ENCODE assay signal across 11 mouse cellular contexts in the genomic region with DNA sequence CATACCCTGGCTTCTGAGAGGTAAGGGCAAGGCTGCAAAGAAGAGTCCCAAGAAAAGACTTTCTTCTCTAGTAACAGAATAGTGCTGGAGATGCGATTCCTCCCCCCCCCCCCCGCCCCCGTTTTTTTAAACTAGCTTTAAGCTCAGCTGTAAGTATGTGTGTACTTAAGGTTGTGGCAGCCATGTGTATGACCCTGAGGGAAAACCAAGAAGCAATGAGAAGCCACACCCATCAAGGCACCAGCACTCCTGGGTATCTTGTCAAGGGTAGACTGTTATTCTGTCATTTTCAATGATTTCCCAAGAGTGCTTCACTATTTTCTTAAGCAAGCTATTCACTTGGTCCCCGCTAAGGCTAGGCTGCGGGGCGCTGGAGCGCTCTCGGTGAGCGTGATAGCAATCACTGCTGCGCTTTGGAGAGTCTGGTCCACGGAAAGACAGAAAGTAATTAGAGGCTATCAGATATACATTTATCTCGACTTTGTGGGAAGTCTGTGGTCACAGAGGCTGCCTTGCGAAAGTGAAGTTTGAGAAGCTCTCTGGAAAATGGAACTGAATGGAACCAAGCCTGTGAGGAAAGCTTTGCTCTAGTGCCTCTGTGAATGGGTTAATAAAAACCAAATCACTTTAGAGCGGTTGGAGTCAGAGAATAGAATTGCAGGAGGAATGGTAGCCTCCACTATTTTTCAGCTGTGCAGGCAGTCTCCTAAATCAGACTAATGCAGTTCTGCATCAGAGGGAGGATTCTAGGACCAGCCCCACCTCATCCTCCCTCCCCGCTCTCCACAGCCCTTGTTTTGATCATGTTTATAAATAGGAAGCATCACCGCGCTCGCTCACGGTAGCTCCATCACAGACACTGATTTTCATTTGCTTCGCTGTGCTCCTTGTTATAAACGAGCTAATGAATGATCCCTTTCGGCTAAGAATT.
A peak's percentile ranks its signal among the peaks of the same experiment; 100 is the strongest.
DNase-seq lines count a peak whose midpoint lies in the region; ATAC-seq and TF ChIP-seq lines count a peak whose summit lies in the region.
"Had no signal": no experiment of that assay in that cellular context is flagged by ENCODE, and none has a peak within 500 bp of the region (broad histone marks: within the 10 kb centered on the region; RNA-seq: fewer than 3 reads in every experiment).

No protein-coding gene starts in this region.

- no peak for TF ChIP-seq CTCF in MEL (IDR thresholded peaks at IDR 0.05 in 2 of 3, conservative IDR thresholded peaks at IDR 0.05 in 1 of 3; ENCODE audit: control insufficient read depth in 1 of 3, insufficient read depth in 1 of 3, low read depth in 2 of 3, low read length in 3 of 3, poor library complexity in 1 of 3, severe bottlenecking in 1 of 3)

- H3K4me1 ChIP-seq in heart, embryonic 13.5 days = peaks cover 5% of the 10 kb centered on the region; the same call in 1 of the 2 replicates
- peaks cover 3 to 7% of the 10 kb centered on the region in 2 experiments; a peak in 3 of 4 replicates for H3K4me1 ChIP-seq in MEL (ENCODE audit: control insufficient read depth in 1 of 2, insufficient read depth in 2 of 2, low read length in 2 of 2)
- H3K4me1 ChIP-seq in limb, embryonic 13.5 days = peaks cover 11% of the 10 kb centered on the region

- TF ChIP-seq RAD21 in MEL (IDR thresholded peaks at IDR 0.05; ENCODE audit: low read depth, low read length) = no peak

- no peak overlapping the region for H3K9ac ChIP-seq in heart, embryonic 13.5 days
- H3K9ac ChIP-seq in MEL (ENCODE audit: control insufficient read depth, low read depth, low read length, poor library complexity, severe bottlenecking) = no peak overlapping the region
- peak overlapping the region; percentile 36; the same call in 1 of the 2 replicates for H3K9ac ChIP-seq in limb, embryonic 13.5 days

- H3K9me3 ChIP-seq in heart, embryonic 13.5 days = no peaks in the 10 kb centered on the region
- no peaks in the 10 kb centered on the region for H3K9me3 ChIP-seq in MEL (replicated peaks; ENCODE audit: insufficient read depth, low read length)
- H3K9me3 ChIP-seq in limb, embryonic 13.5 days = no peaks in the 10 kb centered on the region

- intact Hi-C loops in heart, postnatal 14 days (cut with DNase I) = no loop called here

- no peaks in the 10 kb centered on the region for H3K27me3 ChIP-seq in heart, embryonic 13.5 days (replicated peaks)
- no peaks in the 10 kb centered on the region; a peak in 1 of 4 replicates for H3K27me3 ChIP-seq in MEL (ENCODE audit: control insufficient read depth in 1 of 2, insufficient read depth in 2 of 2, low read length in 2 of 2)
- H3K27me3 ChIP-seq in limb, embryonic 13.5 days = no peaks in the 10 kb centered on the region
- H3K27me3 ChIP-seq: CH12.LX had no signal

- no peak for DNase-seq in heart, postnatal 14 days
- DNase-seq in MEL (ENCODE audit: low read depth, low spot score) = no peak
- no peak for DNase-seq in cerebellum, adult 9-11 months
- DNase-seq in embryo, embryonic 11 days = no peak
- no peak for DNase-seq in spleen, postnatal 36 days (ENCODE audit: low spot score in 2 of 2)
- DNase-seq: adrenal gland, postnatal 36 days had no signal

- H3K79me2 ChIP-seq in MEL (ENCODE audit: control insufficient read depth, insufficient read depth, low read length, poor library complexity) = no peaks in the 10 kb centered on the region

- no peaks in the 10 kb centered on the region for H3K36me3 ChIP-seq in heart, embryonic 13.5 days
- H3K36me3 ChIP-seq in MEL (ENCODE audit: control insufficient read depth in 1 of 2, insufficient read depth in 2 of 2, low read length in 2 of 2) = peaks cover 0 to 9% of the 10 kb centered on the region in 2 experiments; a peak in 2 of 4 replicates
- no peaks in the 10 kb centered on the region for H3K36me3 ChIP-seq in limb, embryonic 13.5 days

- 56% methylated on average over 22 of the region's 22 CpGs for WGBS in heart, embryonic 13.5 days
- WGBS in limb, embryonic 13.5 days = 57% methylated on average over 22 of the region's 22 CpGs

- TF ChIP-seq POLR2A in MEL (IDR thresholded peaks at IDR 0.05; ENCODE audit: control insufficient read depth in 1 of 2, insufficient read depth in 1 of 2, low read depth in 1 of 2, low read length in 2 of 2, poor library complexity in 1 of 2) = no peak

- TF ChIP-seq EP300 in MEL (IDR thresholded peaks at IDR 0.05; ENCODE audit: low read depth in 1 of 2, low read length in 2 of 2) = peak in 1 of 2 experiments; percentile 13; a peak in 1 of 4 replicates

- peak overlapping the region; percentile 49 for H3K4me2 ChIP-seq in heart, embryonic 13.5 days
- H3K4me2 ChIP-seq in limb, embryonic 13.5 days (replicated peaks) = peak overlapping the region; percentile 47

- ATAC-seq in heart, embryonic 13.5 days (ENCODE audit: extremely low read depth, insufficient number of reproducible peaks, low FRiP score, low TSS enrichment) = no peak
- peak; percentile 63 for ATAC-seq in granulocyte monocyte progenitor cell, adult 5-6 weeks (replicated peaks; ENCODE audit: poor library complexity, severe bottlenecking)
- ATAC-seq in limb, embryonic 13.5 days (ENCODE audit: low FRiP score, low read depth) = peak; percentile 32; the same call in 1 of the 2 replicates

- H3K4me3 ChIP-seq in heart, embryonic 13.5 days = peak overlapping the region; percentile 20; the same call in 1 of the 2 replicates
- no peak overlapping the region for H3K4me3 ChIP-seq in MEL (ENCODE audit: control insufficient read depth in 1 of 2, insufficient read depth in 1 of 2, low read depth in 2 of 2, low read length in 2 of 2)
- peak overlapping the region; percentile 15 for H3K4me3 ChIP-seq in limb, embryonic 13.5 days

- no peak overlapping the region for H3K27ac ChIP-seq in heart, embryonic 13.5 days (replicated peaks)
- no peak overlapping the region for H3K27ac ChIP-seq in MEL (ENCODE audit: control insufficient read depth, low read depth, low read length)
- peak overlapping the region; percentile 39; the same call in 1 of the 2 replicates for H3K27ac ChIP-seq in limb, embryonic 13.5 days
- H3K27ac ChIP-seq: macrophage had no signal

TF ChIP-seq in MEL, 35 proteins besides CTCF, POLR2A, EP300 and RAD21:
- TF ChIP-seq TBP (IDR thresholded peaks at IDR 0.05; ENCODE audit: low read depth, low read length) (no peak), ZC3H11A (IDR thresholded peaks at IDR 0.05; ENCODE audit: low read depth, low read length) (no peak), ZMIZ1 (IDR thresholded peaks at IDR 0.05; ENCODE audit: low read depth, low read length) (no peak), NELFE (IDR thresholded peaks at IDR 0.05; ENCODE audit: low read depth, low read length) (no peak), RCOR1 (IDR thresholded peaks at IDR 0.05; ENCODE audit: low read depth, low read length) (peak; percentile 90), GATA1 (IDR thresholded peaks at IDR 0.05; ENCODE audit: low read depth, low read length) (peak; percentile 54), BHLHE40 (IDR thresholded peaks at IDR 0.05; ENCODE audit: borderline replicate concordance, low read depth, low read length) (no peak), CHD2 (IDR thresholded peaks at IDR 0.05; ENCODE audit: low read length) (no peak)
TF ChIP-seq in MEL: peak in this region for 2.

Comparison
In these comparisons a context has a peak if more than half of its experiments do, and no peak if none do; other contexts are left out.
1. H3K4me3 ChIP-seq: peak in heart, embryonic 13.5 days (single experiment) and limb, embryonic 13.5 days (single experiment); none in MEL (0 of 2).